Mouse (Mus musculus) splenic B cell, adult 2 months (primary cell): ENCODE data around the gene Trim23.
"Not testable (repeated sequence)": the region's sequence is repeated elsewhere in the genome, so short reads cannot be mapped to it uniquely, and the experiment has no call there.

Experiments
- DNase-seq: peaks from one replicate; pipeline ENCODE4 v3.0.0-alpha.2; 2011; ENCODE audit warnings: low read depth, low spot score
- H3K27me3 ChIP-seq: 2 replicates; pipeline ENCODE4 v1.6.1; 2012; ENCODE audit warnings: mild to moderate bottlenecking, low read length, moderate library complexity, mixed read lengths; ENCODE audit not compliant: control insufficient read depth, poor library complexity, insufficient read depth, severe bottlenecking
- H3K36me3 ChIP-seq: 2 replicates; pipeline ENCODE4 v1.6.1; 2012; ENCODE audit warnings: mild to moderate bottlenecking, low read length, moderate library complexity, mixed read lengths; ENCODE audit not compliant: control insufficient read depth, poor library complexity, insufficient read depth, severe bottlenecking

Trim23 gene

GRCm38 (mm10) chr13:104187357-104187756, 8.8 kb downstream of the Trim23 start:
- H3K27me3 ChIP-seq: no peaks in the 10 kb centered on the region
- peaks cover 8% of the 10 kb centered on the region for H3K36me3 ChIP-seq
- DNase-seq: no peak

- H3K36me3 ChIP-seq, H3K27me3 ChIP-seq, DNase-seq: not testable (repeated sequence)
Observed at GRCm38 (mm10) chr13:104195891-104196290, 17.3 kb downstream of the Trim23 start.

GRCm38 (mm10) chr13:104204313-104204712, 25.7 kb downstream of the Trim23 start:
- no peaks in the 10 kb centered on the region for H3K27me3 ChIP-seq
- DNase-seq: peak; percentile 15
- no peaks in the 10 kb centered on the region for H3K36me3 ChIP-seq

GRCm38 (mm10) chr13:104227478-104227877, 48.9 kb downstream of the Trim23 start:
- peak; percentile 7 for DNase-seq
- H3K36me3 ChIP-seq: 0 out of 2 replicates have a peak, but pooled peaks cover 1% of the 10 kb centered on the region
- H3K27me3 ChIP-seq: no peaks in the 10 kb centered on the region

GRCm38 (mm10) chr13:104228384-104229066, 49.9 kb downstream of the Trim23 start, which contains the start of the genes Cenpk and Ppwd1:
Cenpk (plus strand) TSS chr13:104228611.
Ppwd1 (minus strand) TSS chr13:104228843.
- Histone ChIP-seq H3K36me3 (no peaks in the 10 kb centered on the region), H3K27me3 (no peaks in the 10 kb centered on the region)
- DNase-seq: peak; percentile 97

- DNase-seq: no peak
Observed at GRCm38 (mm10) chr13:104229181-104229580, 50.6 kb downstream of the Trim23 start.

More at GRCm38 (mm10) chr13:104229181-104229580, 50.6 kb downstream of the Trim23 start:
- Histone ChIP-seq H3K36me3 (no peaks in the 10 kb centered on the region), H3K27me3 (no peaks in the 10 kb centered on the region)
